Mouse (Mus musculus): ENCODE results near the gene Perm1. TPM values are rescaled to one million over a fixed set of nuclear protein-coding genes. Genes with fewer than 3 reads are reported as not detected.

Perm1 gene
- polyA plus RNA-seq, 1 experiment from 2014 or later: 0.99 TPM

- ATAC-seq: peak; percentile 62
- 2% methylated on average over 30 of the region's 31 CpGs for WGBS
Observed at GRCm38 (mm10) chr4:156185950-156186850, 29.5 kb upstream of the Perm1 start.

GRCm38 (mm10) chr4:156188162-156188810 lies 27.4 kb upstream of the Perm1 start:
- H3K27me3 ChIP-seq (replicated peaks; ENCODE audit: control insufficient read depth, insufficient read depth, low read length): no peaks in the 10 kb centered on the region
- H3K9me3 ChIP-seq (replicated peaks; ENCODE audit: control insufficient read depth, low read length): no peaks in the 10 kb centered on the region
- ATAC-seq (peak; percentile 37), DNase-seq (ENCODE audit: low spot score) (no peak)
- 31% methylated on average over 5 of the region's 5 CpGs for WGBS
- H3K4me3 ChIP-seq (ENCODE audit: low read depth, low read length): no peak overlapping the region
- H3K4me1 ChIP-seq (ENCODE audit: control insufficient read depth, insufficient read depth, low read length): peaks cover 57% of the 10 kb centered on the region
- H3K9ac ChIP-seq (ENCODE audit: low read length): no peak overlapping the region
- peak overlapping the region; percentile 81 for H3K27ac ChIP-seq (ENCODE audit: low read depth, low read length)
- H3K36me3 ChIP-seq (ENCODE audit: control insufficient read depth, insufficient read depth, low read length): peaks cover 40% of the 10 kb centered on the region
- H3K4me2 ChIP-seq (ENCODE audit: low read length): 0 out of 2 replicates have a peak overlapping the region, but pooled peaks have one; percentile 8

More at GRCm38 (mm10) chr4:156185950-156186850, 29.5 kb upstream of the Perm1 start:
- H3K27me3 ChIP-seq (replicated peaks; ENCODE audit: control insufficient read depth, insufficient read depth, low read length): no peaks in the 10 kb centered on the region
- H3K36me3 ChIP-seq (ENCODE audit: control insufficient read depth, insufficient read depth, low read length): peaks cover 34% of the 10 kb centered on the region
- H3K4me2 ChIP-seq (ENCODE audit: low read length): peak overlapping the region; percentile 81
- peaks cover 59% of the 10 kb centered on the region for H3K4me1 ChIP-seq (ENCODE audit: control insufficient read depth, insufficient read depth, low read length)
- peak; percentile 73 for DNase-seq (ENCODE audit: low spot score)
- no peaks in the 10 kb centered on the region for H3K9me3 ChIP-seq (replicated peaks; ENCODE audit: control insufficient read depth, low read length)
- peak overlapping the region; percentile 80 for H3K9ac ChIP-seq (ENCODE audit: low read length)
- H3K27ac ChIP-seq (ENCODE audit: low read depth, low read length): peak overlapping the region; percentile 94
- H3K4me3 ChIP-seq (ENCODE audit: low read depth, low read length): peak overlapping the region; percentile 51

- Histone ChIP-seq H3K4me2 (ENCODE audit: low read length) (peak overlapping the region; percentile 25; the same call in 1 of the 2 replicates), H3K9me3 (replicated peaks; ENCODE audit: control insufficient read depth, low read length) (no peaks in the 10 kb centered on the region), H3K4me3 (ENCODE audit: low read depth, low read length) (no peak overlapping the region), H3K36me3 (ENCODE audit: control insufficient read depth, insufficient read depth, low read length) (peaks cover 42% of the 10 kb centered on the region), H3K27me3 (replicated peaks; ENCODE audit: control insufficient read depth, insufficient read depth, low read length) (no peaks in the 10 kb centered on the region), H3K4me1 (ENCODE audit: control insufficient read depth, insufficient read depth, low read length) (peaks cover 54% of the 10 kb centered on the region), H3K9ac (ENCODE audit: low read length) (peak overlapping the region; percentile 35; the same call in 1 of the 2 replicates), H3K27ac (ENCODE audit: low read depth, low read length) (peak overlapping the region; percentile 81)
- WGBS: 4% methylated on average over 6 of the region's 6 CpGs
- peak; percentile 38 for ATAC-seq
- DNase-seq (ENCODE audit: low spot score): peak; percentile 77
Observed at GRCm38 (mm10) chr4:156188811-156189323, 26.8 kb upstream of the Perm1 start.

- WGBS: 53% methylated on average over 8 of the region's 8 CpGs
- 0 out of 2 replicates have a peak overlapping the region, but pooled peaks have one; percentile 3 for H3K4me2 ChIP-seq (ENCODE audit: low read length)
- ATAC-seq: no peak
Observed at GRCm38 (mm10) chr4:156192421-156193199, 23.1 kb upstream of the Perm1 start.

GRCm38 (mm10) chr4:156193200-156193590 lies 22.5 kb upstream of the Perm1 start:
- no peak overlapping the region for H3K9ac ChIP-seq (ENCODE audit: low read length)
- no peaks in the 10 kb centered on the region for H3K9me3 ChIP-seq (replicated peaks; ENCODE audit: control insufficient read depth, low read length)
- H3K27me3 ChIP-seq (replicated peaks; ENCODE audit: control insufficient read depth, insufficient read depth, low read length): no peaks in the 10 kb centered on the region
- DNase-seq (ENCODE audit: low spot score): no peak
- WGBS: 30% methylated on average over 2 of the region's 2 CpGs
- H3K4me2 ChIP-seq (ENCODE audit: low read length): 0 out of 2 replicates have a peak overlapping the region, but pooled peaks have one; percentile 3
- no peak overlapping the region for H3K4me3 ChIP-seq (ENCODE audit: low read depth, low read length)
- H3K36me3 ChIP-seq (ENCODE audit: control insufficient read depth, insufficient read depth, low read length): peaks cover 35% of the 10 kb centered on the region
- no peak for ATAC-seq
- H3K27ac ChIP-seq (ENCODE audit: low read depth, low read length): no peak overlapping the region
- peaks cover 55% of the 10 kb centered on the region for H3K4me1 ChIP-seq (ENCODE audit: control insufficient read depth, insufficient read depth, low read length)

More at GRCm38 (mm10) chr4:156192421-156193199, 23.1 kb upstream of the Perm1 start:
- H3K4me1 ChIP-seq (ENCODE audit: control insufficient read depth, insufficient read depth, low read length): peaks cover 56% of the 10 kb centered on the region
- no peaks in the 10 kb centered on the region for H3K27me3 ChIP-seq (replicated peaks; ENCODE audit: control insufficient read depth, insufficient read depth, low read length)
- H3K36me3 ChIP-seq (ENCODE audit: control insufficient read depth, insufficient read depth, low read length): peaks cover 35% of the 10 kb centered on the region
- H3K4me3 ChIP-seq (ENCODE audit: low read depth, low read length): no peak overlapping the region
- DNase-seq (ENCODE audit: low spot score): no peak
- H3K9ac ChIP-seq (ENCODE audit: low read length): 0 out of 2 replicates have a peak overlapping the region, but pooled peaks have one; percentile 8
- H3K27ac ChIP-seq (ENCODE audit: low read depth, low read length): peak overlapping the region; percentile 14; the same call in 1 of the 2 replicates
- H3K9me3 ChIP-seq (replicated peaks; ENCODE audit: control insufficient read depth, low read length): no peaks in the 10 kb centered on the region

- Histone ChIP-seq H3K36me3 (ENCODE audit: control insufficient read depth, insufficient read depth, low read length) (peaks cover 35% of the 10 kb centered on the region), H3K9ac (ENCODE audit: low read length) (no peak overlapping the region; the same call in 1 of the 2 replicates), H3K4me2 (ENCODE audit: low read length) (peak overlapping the region; percentile 95; the same call in 1 of the 2 replicates), H3K9me3 (replicated peaks; ENCODE audit: control insufficient read depth, low read length) (no peaks in the 10 kb centered on the region), H3K4me3 (ENCODE audit: low read depth, low read length) (no peak overlapping the region), H3K4me1 (ENCODE audit: control insufficient read depth, insufficient read depth, low read length) (peaks cover 48% of the 10 kb centered on the region), H3K27ac (ENCODE audit: low read depth, low read length) (no peak overlapping the region), H3K27me3 (replicated peaks; ENCODE audit: control insufficient read depth, insufficient read depth, low read length) (no peaks in the 10 kb centered on the region)
- WGBS: 76% methylated on average over 5 of the region's 5 CpGs
- ATAC-seq (no peak), DNase-seq (ENCODE audit: low spot score) (no peak)
Observed at GRCm38 (mm10) chr4:156193906-156194305, 21.8 kb upstream of the Perm1 start.

- Histone ChIP-seq H3K4me2 (ENCODE audit: low read length) (peak overlapping the region; percentile 95; the same call in 1 of the 2 replicates), H3K27ac (ENCODE audit: low read depth, low read length) (no peak overlapping the region), H3K4me1 (ENCODE audit: control insufficient read depth, insufficient read depth, low read length) (peaks cover 44% of the 10 kb centered on the region), H3K9ac (ENCODE audit: low read length) (no peak overlapping the region; the same call in 1 of the 2 replicates), H3K36me3 (ENCODE audit: control insufficient read depth, insufficient read depth, low read length) (peaks cover 35% of the 10 kb centered on the region), H3K9me3 (replicated peaks; ENCODE audit: control insufficient read depth, low read length) (no peaks in the 10 kb centered on the region), H3K27me3 (replicated peaks; ENCODE audit: control insufficient read depth, insufficient read depth, low read length) (no peaks in the 10 kb centered on the region), H3K4me3 (ENCODE audit: low read depth, low read length) (no peak overlapping the region)
- DNase-seq (ENCODE audit: low spot score): no peak
- 49% methylated on average over 6 of the region's 6 CpGs for WGBS
- ATAC-seq: no peak
Observed at GRCm38 (mm10) chr4:156194346-156194745, 21.3 kb upstream of the Perm1 start.
